Mouse (Mus musculus): ENCODE measurements around the gene Cdc34. TPM values are rescaled to one million over a fixed set of nuclear protein-coding genes. Genes with fewer than 3 reads are reported as not detected.

Gene Cdc34
- total RNA-seq (2014; rRNA removed) = 65.1 and 76.7 TPM in 2 replicates
- 69.8 and 71.3 TPM in 2 replicates for polyA plus RNA-seq (2015; fragmentation: Nextera tagmentation; extraction: Ambion mirVana)

- under 1% methylated on average over 84 of the region's 84 CpGs for WGBS
- H3K4me2 ChIP-seq (ENCODE audit: low read depth, low read length) = peak within 1 kb of the TSS; percentile 96
- H3K4me3 ChIP-seq (ENCODE audit: low read length) = peak within 1 kb of the TSS; percentile 73
- H3K9me3 ChIP-seq (ENCODE audit: low read length) = no peaks in the 10 kb centered on the region
- peak; percentile 100 for DNase-seq (ENCODE audit: low spot score)
- H3K27me3 ChIP-seq (ENCODE audit: insufficient read depth, low read length) = no peaks in the 10 kb centered on the region
- peak; percentile 39 for TF ChIP-seq CTCF (IDR thresholded peaks at IDR 0.05; ENCODE audit: low read depth)
- peaks cover 17% of the 10 kb centered on the region for H3K4me1 ChIP-seq (ENCODE audit: insufficient read depth, low read length)
- peaks cover 26% of the 10 kb centered on the region for H3K36me3 ChIP-seq (ENCODE audit: insufficient read depth, low read length)
- H3K27ac ChIP-seq = peak within 1 kb of the TSS; percentile 85
- peak within 1 kb of the TSS; percentile 84 for H3K9ac ChIP-seq (replicated peaks; ENCODE audit: low read length)
- peak; percentile 95 for ATAC-seq
Observed at GRCm38 (mm10) chr10:79681591-79682245, at the start of gene Cdc34. TSS of gene Cdc34 (plus strand) at chr10:79682195.

GRCm38 (mm10) chr10:79633006-79633777 lies 48.8 kb upstream of the Cdc34 start:
- DNase-seq (ENCODE audit: low spot score) (no peak), ATAC-seq (no peak)
- no peaks in the 10 kb centered on the region for H3K27me3 ChIP-seq (ENCODE audit: insufficient read depth, low read length)
- peaks cover 6% of the 10 kb centered on the region for H3K4me1 ChIP-seq (ENCODE audit: insufficient read depth, low read length)
- 86% methylated on average over 17 of the region's 17 CpGs for WGBS
- H3K4me3 ChIP-seq (ENCODE audit: low read length) = no peak overlapping the region
- H3K36me3 ChIP-seq (ENCODE audit: insufficient read depth, low read length) = 0 out of 2 replicates have a peak, but pooled peaks cover 4% of the 10 kb centered on the region
- no peak overlapping the region for H3K27ac ChIP-seq
- no peaks in the 10 kb centered on the region for H3K9me3 ChIP-seq (ENCODE audit: low read length)
- no peak for TF ChIP-seq CTCF (IDR thresholded peaks at IDR 0.05; ENCODE audit: low read depth)
- no peak overlapping the region for H3K9ac ChIP-seq (replicated peaks; ENCODE audit: low read length)
- no peak overlapping the region for H3K4me2 ChIP-seq (ENCODE audit: low read depth, low read length)

- TF ChIP-seq CTCF (IDR thresholded peaks at IDR 0.05; ENCODE audit: low read depth) = no peak
- peaks cover 11% of the 10 kb centered on the region; the same call in 1 of the 2 replicates for H3K4me1 ChIP-seq (ENCODE audit: insufficient read depth, low read length)
- peak overlapping the region; percentile 90 for H3K4me2 ChIP-seq (ENCODE audit: low read depth, low read length)
- H3K36me3 ChIP-seq (ENCODE audit: insufficient read depth, low read length) = no peaks in the 10 kb centered on the region
- no peaks in the 10 kb centered on the region for H3K27me3 ChIP-seq (ENCODE audit: insufficient read depth, low read length)
- no peak; the same call in 1 of the 2 replicates for ATAC-seq
- 72% methylated on average over 8 of the region's 8 CpGs for WGBS
- H3K9ac ChIP-seq (replicated peaks; ENCODE audit: low read length) = no peak overlapping the region
- peak overlapping the region; percentile 70; the same call in 1 of the 2 replicates for H3K4me3 ChIP-seq (ENCODE audit: low read length)
- H3K27ac ChIP-seq = peak overlapping the region; percentile 93; the same call in 1 of the 2 replicates
- DNase-seq (ENCODE audit: low spot score) = no peak
- H3K9me3 ChIP-seq (ENCODE audit: low read length) = no peaks in the 10 kb centered on the region
Observed at GRCm38 (mm10) chr10:79636287-79636686, 45.7 kb upstream of the Cdc34 start.

- H3K4me2 ChIP-seq (ENCODE audit: low read depth, low read length) = peak within 1 kb of the TSS; percentile 90
- no peaks in the 10 kb centered on the region for H3K9me3 ChIP-seq (ENCODE audit: low read length)
- H3K4me3 ChIP-seq (ENCODE audit: low read length) = peak within 1 kb of the TSS; percentile 70
- DNase-seq (ENCODE audit: low spot score) (peak; percentile 88), ATAC-seq (peak; percentile 81)
- peak within 1 kb of the TSS; percentile 91 for H3K9ac ChIP-seq (replicated peaks; ENCODE audit: low read length)
- WGBS = under 1% methylated on average over 97 of the region's 116 CpGs
- peaks cover 11% of the 10 kb centered on the region; the same call in 1 of the 2 replicates for H3K4me1 ChIP-seq (ENCODE audit: insufficient read depth, low read length)
- peak within 1 kb of the TSS; percentile 93 for H3K27ac ChIP-seq
- H3K36me3 ChIP-seq (ENCODE audit: insufficient read depth, low read length) = no peaks in the 10 kb centered on the region
- 0 out of 2 replicates have a peak, but pooled peaks have one; percentile 2 for TF ChIP-seq CTCF (IDR thresholded peaks at IDR 0.05; ENCODE audit: low read depth)
- no peaks in the 10 kb centered on the region for H3K27me3 ChIP-seq (ENCODE audit: insufficient read depth, low read length)
Observed at GRCm38 (mm10) chr10:79637128-79638110, 44.6 kb upstream of the Cdc34 start, which contains the start of gene Shc2. TSS of gene Shc2 (minus strand) at chr10:79637918.

- WGBS = 5% methylated on average over 23 of the region's 23 CpGs
- ATAC-seq = peak; percentile 18; the same call in 1 of the 2 replicates
- peak overlapping the region; percentile 90 for H3K4me2 ChIP-seq (ENCODE audit: low read depth, low read length)
- H3K27me3 ChIP-seq (ENCODE audit: insufficient read depth, low read length) = no peaks in the 10 kb centered on the region
- peak; percentile 63 for DNase-seq (ENCODE audit: low spot score)
- H3K4me1 ChIP-seq (ENCODE audit: insufficient read depth, low read length) = peaks cover 11% of the 10 kb centered on the region; the same call in 1 of the 2 replicates
- TF ChIP-seq CTCF (IDR thresholded peaks at IDR 0.05; ENCODE audit: low read depth) = no peak
- no peak overlapping the region for H3K9ac ChIP-seq (replicated peaks; ENCODE audit: low read length)
- peak overlapping the region; percentile 93; the same call in 1 of the 2 replicates for H3K27ac ChIP-seq
- H3K36me3 ChIP-seq (ENCODE audit: insufficient read depth, low read length) = no peaks in the 10 kb centered on the region
- peak overlapping the region; percentile 70; the same call in 1 of the 2 replicates for H3K4me3 ChIP-seq (ENCODE audit: low read length)
- no peaks in the 10 kb centered on the region for H3K9me3 ChIP-seq (ENCODE audit: low read length)
Observed at GRCm38 (mm10) chr10:79638486-79639204, 43.4 kb upstream of the Cdc34 start.
